Mouse (Mus musculus): ENCODE measurements around the gene Aff4. TPM values are rescaled to one million over a fixed set of nuclear protein-coding genes. Genes with fewer than 3 reads are reported as not detected.
A peak's percentile ranks its signal among the peaks of the same experiment; 100 is the strongest.
"Not testable (repeated sequence)": the region's sequence is repeated elsewhere in the genome, so short reads cannot be mapped to it uniquely, and the experiment has no call there.

Gene Aff4
- polyA plus RNA-seq, 1 experiment, result 0.13 TPM

DNA sequence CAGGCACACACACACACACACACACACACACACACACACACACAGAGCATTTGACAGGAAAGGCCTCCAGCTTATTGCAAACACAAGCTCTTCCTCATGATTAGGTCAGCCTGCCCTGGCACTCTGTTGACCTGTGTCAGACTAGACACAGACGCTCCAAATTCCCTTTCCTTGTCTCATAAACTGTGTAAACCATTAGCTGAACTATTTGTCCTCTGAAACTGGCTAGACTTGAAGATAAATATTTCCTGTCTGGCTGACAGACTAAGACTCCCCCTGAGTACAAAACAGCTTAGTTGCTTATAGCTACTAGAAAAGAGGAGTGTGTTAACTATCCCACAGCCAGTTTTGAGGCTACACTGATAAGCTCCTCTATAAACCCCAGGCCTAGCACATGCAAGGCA, 35.9 kb upstream of the Aff4 start:
- Histone ChIP-seq H3K9me3 (ENCODE audit: control insufficient read depth, low read length) (no peaks in the 10 kb centered on the region), H3K27me3 (ENCODE audit: control insufficient read depth) (peaks cover 12% of the 10 kb centered on the region), H3K4me1 (ENCODE audit: control insufficient read depth) (no peaks in the 10 kb centered on the region), H3K4me3 (replicated peaks) (no peak overlapping the region), H3K36me3 (ENCODE audit: control insufficient read depth) (no peaks in the 10 kb centered on the region)
- TF ChIP-seq TAL1 (IDR thresholded peaks at IDR 0.05; ENCODE audit: low read length), result no peak

DNA sequence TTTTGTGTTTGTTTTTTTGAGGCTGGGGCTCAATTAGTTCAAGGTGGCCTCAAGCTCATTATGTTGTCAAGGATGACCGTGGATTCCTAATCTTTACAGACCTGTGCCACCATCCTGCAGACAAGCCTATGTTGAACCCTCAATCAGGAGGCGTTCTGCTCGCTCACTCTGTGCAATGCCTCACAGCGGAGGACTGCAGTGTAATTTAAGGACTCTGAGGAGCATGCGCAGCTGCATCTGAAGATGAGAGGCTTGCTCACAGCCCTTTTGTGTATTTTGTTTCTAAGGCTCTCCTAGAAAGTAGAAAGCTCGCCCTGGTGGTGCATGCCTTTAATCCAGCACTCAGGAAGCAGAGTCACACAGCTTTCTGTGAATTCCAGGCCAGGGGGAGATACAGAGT, 33.6 kb upstream of the Aff4 start:
- no peak overlapping the region for H3K4me3 ChIP-seq (replicated peaks)
- peaks cover 8% of the 10 kb centered on the region for H3K27me3 ChIP-seq (ENCODE audit: control insufficient read depth)
- no peak for TF ChIP-seq TAL1 (IDR thresholded peaks at IDR 0.05; ENCODE audit: low read length)
- no peak for TF ChIP-seq GATA1 (IDR thresholded peaks at IDR 0.05; ENCODE audit: low read length)
- H3K4me1 ChIP-seq (ENCODE audit: control insufficient read depth), result peaks cover 1% of the 10 kb centered on the region; the same call in 1 of the 2 replicates
- H3K9me3 ChIP-seq (ENCODE audit: control insufficient read depth, low read length), result no peaks in the 10 kb centered on the region
- no peaks in the 10 kb centered on the region for H3K36me3 ChIP-seq (ENCODE audit: control insufficient read depth)

DNA sequence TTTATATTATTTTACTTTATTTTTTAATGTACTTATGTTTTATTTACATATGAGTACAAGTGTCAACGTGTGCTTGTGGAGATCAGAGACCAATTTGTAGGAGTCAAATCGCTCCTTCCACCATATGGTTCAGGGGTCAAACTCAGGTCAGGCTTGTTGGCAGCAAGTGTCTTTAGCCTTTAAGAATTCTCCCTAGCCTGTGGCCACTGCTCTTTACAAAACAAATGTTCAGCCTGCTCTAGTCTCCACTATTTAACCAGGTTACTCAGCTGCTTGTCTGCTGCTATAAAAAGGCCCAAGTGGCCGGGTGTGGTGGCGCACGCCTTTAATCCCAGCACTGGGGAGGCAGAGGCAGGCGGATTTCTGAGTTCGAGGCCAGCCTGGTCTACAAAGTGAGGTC, 32.6 kb upstream of the Aff4 start:
- Histone ChIP-seq H3K36me3 (ENCODE audit: control insufficient read depth) (no peaks in the 10 kb centered on the region), H3K4me3 (replicated peaks) (no peak overlapping the region), H3K27me3 (ENCODE audit: control insufficient read depth) (peaks cover 2% of the 10 kb centered on the region; the same call in 1 of the 2 replicates), H3K4me1 (ENCODE audit: control insufficient read depth) (peaks cover 1% of the 10 kb centered on the region; the same call in 1 of the 2 replicates), H3K9me3 (ENCODE audit: control insufficient read depth, low read length) (no peaks in the 10 kb centered on the region)
- TF ChIP-seq TAL1 (IDR thresholded peaks at IDR 0.05; ENCODE audit: low read length), result no peak

DNA sequence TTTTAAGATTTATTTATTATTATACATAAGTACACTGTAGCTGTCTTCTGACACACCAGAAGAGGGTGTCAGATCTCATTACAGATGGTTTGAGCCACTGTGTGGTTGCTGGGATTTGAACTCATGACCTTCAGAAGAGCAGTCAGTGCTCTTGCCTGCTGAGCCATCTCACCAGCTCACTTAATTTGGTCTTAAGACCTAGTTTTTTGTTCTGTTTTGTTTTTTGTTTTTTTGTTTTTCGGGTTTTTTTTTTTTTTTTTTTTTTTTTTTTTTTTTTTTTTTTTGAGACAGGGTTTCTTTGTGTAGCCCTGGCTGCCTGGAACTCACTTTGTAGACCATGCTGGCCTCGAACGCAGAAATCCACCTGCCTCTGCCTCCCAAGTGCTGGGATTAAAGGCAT, 32.1 kb upstream of the Aff4 start:
- not testable (repeated sequence) for H3K9me3 ChIP-seq (ENCODE audit: control insufficient read depth, low read length); H3K4me3 ChIP-seq (replicated peaks); H3K36me3 ChIP-seq (ENCODE audit: control insufficient read depth); H3K27me3 ChIP-seq (ENCODE audit: control insufficient read depth); H3K4me1 ChIP-seq (ENCODE audit: control insufficient read depth)

DNA sequence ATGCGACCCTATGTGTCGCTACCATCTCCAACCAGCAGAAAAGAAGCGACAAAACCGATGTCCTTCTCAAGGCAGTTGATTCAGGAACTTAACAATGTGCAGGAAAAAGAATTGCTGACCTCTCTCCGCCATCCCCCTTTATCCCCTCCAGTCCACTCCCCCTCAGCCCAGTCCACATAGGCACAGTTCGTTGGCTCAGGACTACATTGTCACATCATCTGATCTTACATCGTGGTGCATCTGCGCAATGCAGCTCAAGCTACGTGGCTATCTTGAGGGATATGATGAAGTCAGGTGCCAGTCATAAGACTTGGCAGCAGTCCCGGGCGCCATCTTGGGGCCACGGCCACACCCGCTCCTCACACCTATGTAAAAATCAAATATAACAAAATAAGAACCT, 30.8 kb upstream of the Aff4 start:
- H3K36me3 ChIP-seq (ENCODE audit: control insufficient read depth); H3K4me3 ChIP-seq (replicated peaks); H3K27me3 ChIP-seq (ENCODE audit: control insufficient read depth); H3K9me3 ChIP-seq (ENCODE audit: control insufficient read depth, low read length); H3K4me1 ChIP-seq (ENCODE audit: control insufficient read depth): not testable (repeated sequence)

DNA sequence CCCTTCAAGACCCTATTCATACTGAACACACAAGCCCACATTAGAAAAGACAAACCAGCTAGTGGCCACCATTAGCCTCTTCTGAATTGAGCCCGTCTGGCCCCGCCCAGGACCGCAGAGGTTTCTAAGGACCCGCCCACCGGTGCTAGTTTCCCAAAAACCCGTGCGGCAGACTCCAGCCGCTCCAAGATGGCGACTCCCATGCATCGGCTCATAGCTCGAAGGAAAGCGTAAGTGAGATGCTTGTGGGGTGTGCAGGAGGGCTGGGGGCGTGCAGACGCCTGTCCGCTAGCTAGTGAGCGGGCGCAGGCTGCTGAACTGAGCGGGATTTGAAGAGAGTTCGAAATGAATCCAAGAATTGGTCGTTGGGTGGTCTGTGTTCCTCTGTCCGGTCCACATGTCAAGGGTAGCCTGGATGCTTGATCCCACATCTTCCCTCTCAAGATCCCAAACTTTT, 26.1 kb upstream of the Aff4 start, which contains the start of gene Zcchc10:
Gene Zcchc10 (plus strand): TSS at position 168 of the 457 bp plus-strand sequence.
- H3K27me3 ChIP-seq (ENCODE audit: control insufficient read depth), result no peaks in the 10 kb centered on the region
- peak within 1 kb of the TSS; percentile 78 for H3K4me3 ChIP-seq (replicated peaks)
- H3K9me3 ChIP-seq (ENCODE audit: control insufficient read depth, low read length), result no peaks in the 10 kb centered on the region
- peaks cover 26% of the 10 kb centered on the region for H3K36me3 ChIP-seq (ENCODE audit: control insufficient read depth)
- H3K4me1 ChIP-seq (ENCODE audit: control insufficient read depth), result peaks cover 24% of the 10 kb centered on the region
- TF ChIP-seq GATA1 (IDR thresholded peaks at IDR 0.05; ENCODE audit: low read length), result no peak
- TF ChIP-seq TAL1 (IDR thresholded peaks at IDR 0.05; ENCODE audit: low read length), result no peak

DNA sequence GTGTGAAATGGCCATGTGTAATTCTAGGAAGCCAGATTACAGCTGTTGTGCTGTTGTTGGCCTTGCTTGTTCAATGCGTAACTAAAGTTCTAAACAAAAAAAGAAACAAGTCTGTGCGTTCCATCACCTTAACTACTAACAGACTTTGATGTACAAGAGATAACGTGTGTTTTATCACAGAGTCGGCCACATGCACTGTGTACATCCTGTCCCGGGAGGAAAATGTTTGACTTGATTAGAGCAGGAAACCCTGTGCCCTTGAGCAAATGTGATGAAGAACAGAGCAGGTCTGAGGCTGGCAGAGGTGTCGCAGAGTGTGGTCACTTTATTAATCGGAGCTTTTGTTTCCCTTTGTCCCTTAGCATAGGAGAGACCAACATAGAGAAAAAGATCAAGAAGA, 20.3 kb upstream of the Aff4 start:
- no peaks in the 10 kb centered on the region for H3K27me3 ChIP-seq (ENCODE audit: control insufficient read depth)
- H3K4me1 ChIP-seq (ENCODE audit: control insufficient read depth), result peaks cover 12% of the 10 kb centered on the region
- peaks cover 64% of the 10 kb centered on the region for H3K36me3 ChIP-seq (ENCODE audit: control insufficient read depth)
- H3K9me3 ChIP-seq (ENCODE audit: control insufficient read depth, low read length), result no peaks in the 10 kb centered on the region
- TF ChIP-seq TAL1 (IDR thresholded peaks at IDR 0.05; ENCODE audit: low read length), result no peak
- no peak for TF ChIP-seq GATA1 (IDR thresholded peaks at IDR 0.05; ENCODE audit: low read length)
- no peak overlapping the region for H3K4me3 ChIP-seq (replicated peaks)

DNA sequence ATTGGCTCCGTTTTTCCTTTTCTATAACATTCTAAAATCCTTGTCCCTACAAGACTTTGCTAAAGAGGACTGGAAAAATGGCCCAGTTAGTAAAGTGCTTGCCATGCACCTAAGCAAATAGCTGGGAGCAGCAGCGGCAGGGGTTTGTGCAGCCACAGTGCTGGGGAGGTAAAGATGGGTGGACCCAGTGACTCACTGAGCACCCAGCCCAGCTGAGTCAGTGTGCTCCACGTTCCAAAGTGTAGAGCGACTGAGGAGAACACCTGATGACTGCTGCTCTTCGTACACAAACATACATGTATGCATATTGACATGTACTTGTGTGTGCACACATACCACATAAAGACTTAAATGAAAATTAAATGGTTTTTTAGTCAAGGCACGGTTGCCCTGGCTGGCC, 19.5 kb upstream of the Aff4 start:
- Histone ChIP-seq H3K4me1 (ENCODE audit: control insufficient read depth) (peaks cover 7% of the 10 kb centered on the region), H3K4me3 (replicated peaks) (no peak overlapping the region), H3K27me3 (ENCODE audit: control insufficient read depth) (no peaks in the 10 kb centered on the region), H3K9me3 (ENCODE audit: control insufficient read depth, low read length) (no peaks in the 10 kb centered on the region), H3K36me3 (ENCODE audit: control insufficient read depth) (peaks cover 64% of the 10 kb centered on the region)
- no peak for TF ChIP-seq TAL1 (IDR thresholded peaks at IDR 0.05; ENCODE audit: low read length)
- no peak for TF ChIP-seq GATA1 (IDR thresholded peaks at IDR 0.05; ENCODE audit: low read length)

DNA sequence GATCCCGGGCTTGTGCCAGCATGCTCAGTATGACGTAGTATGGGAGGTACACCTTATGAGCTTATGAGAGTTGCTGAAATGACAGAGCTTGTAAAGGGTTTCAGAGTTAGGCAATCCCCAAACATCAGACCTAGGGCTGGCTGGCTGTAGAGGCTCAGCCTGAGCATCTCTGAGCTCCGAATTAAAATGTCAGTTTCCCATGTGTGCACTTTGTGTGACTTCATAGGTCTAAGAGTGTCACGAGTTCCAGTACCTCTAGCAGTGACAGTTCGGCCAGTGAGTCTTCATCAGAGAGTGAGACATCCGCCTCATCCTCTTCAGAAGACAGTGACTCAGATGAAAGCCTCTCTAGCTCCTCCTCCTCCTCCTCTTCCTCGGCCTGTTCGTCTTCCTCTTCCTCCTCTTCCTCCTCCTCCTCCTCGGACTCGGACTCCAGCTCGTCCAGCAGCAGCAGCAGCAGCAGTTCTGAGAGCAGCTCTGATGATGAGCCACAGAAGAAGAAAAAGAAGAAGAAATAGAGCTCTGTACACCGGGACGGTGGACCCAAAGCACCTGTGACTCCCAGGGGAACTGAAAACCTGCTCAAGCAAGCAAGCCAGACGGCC, 18.5 kb upstream of the Aff4 start:
- no peaks in the 10 kb centered on the region for H3K27me3 ChIP-seq (ENCODE audit: control insufficient read depth)
- no peaks in the 10 kb centered on the region for H3K9me3 ChIP-seq (ENCODE audit: control insufficient read depth, low read length)
- no peak for TF ChIP-seq TAL1 (IDR thresholded peaks at IDR 0.05; ENCODE audit: low read length)
- no peak for TF ChIP-seq GATA1 (IDR thresholded peaks at IDR 0.05; ENCODE audit: low read length)
- no peak overlapping the region for H3K4me3 ChIP-seq (replicated peaks)
- H3K36me3 ChIP-seq (ENCODE audit: control insufficient read depth), result peaks cover 60% of the 10 kb centered on the region
- peaks cover 7% of the 10 kb centered on the region for H3K4me1 ChIP-seq (ENCODE audit: control insufficient read depth)

DNA sequence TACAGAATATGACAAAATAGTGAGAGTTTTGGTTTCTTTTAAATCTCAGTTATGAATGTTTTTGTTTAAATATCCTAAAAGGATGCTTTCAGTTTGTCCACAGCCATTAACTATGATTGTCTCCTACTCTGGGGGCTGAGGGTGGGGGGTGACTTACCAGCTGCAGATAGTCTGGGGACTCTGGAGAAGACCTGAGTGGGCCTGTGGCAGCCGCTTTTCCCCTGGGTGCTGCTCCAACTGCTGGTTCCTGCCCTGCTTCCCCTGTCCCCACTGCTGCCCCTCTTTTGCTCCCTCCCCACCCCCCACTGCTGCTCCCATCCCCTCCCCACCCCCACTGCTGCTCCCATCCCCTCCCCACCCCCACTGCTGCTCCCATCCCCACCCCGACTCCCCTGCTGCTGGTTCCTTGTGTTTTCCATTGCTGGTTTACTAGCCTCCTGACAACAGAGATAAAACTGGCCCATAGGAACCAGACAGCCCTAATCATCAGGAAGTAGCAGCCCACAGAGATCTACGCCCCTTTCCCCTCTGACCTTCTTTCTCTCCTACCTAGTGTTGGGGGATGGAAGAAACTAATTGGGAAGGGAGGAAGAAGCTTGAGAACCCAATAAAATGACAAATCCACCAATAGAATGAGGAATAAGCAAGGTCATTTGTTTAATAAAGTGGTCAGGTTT, 15.0 kb upstream of the Aff4 start:
- H3K36me3 ChIP-seq (ENCODE audit: control insufficient read depth), result peaks cover 30% of the 10 kb centered on the region
- peaks cover 5% of the 10 kb centered on the region for H3K4me1 ChIP-seq (ENCODE audit: control insufficient read depth)
- TF ChIP-seq TAL1 (IDR thresholded peaks at IDR 0.05; ENCODE audit: low read length) (no peak), GATA1 (IDR thresholded peaks at IDR 0.05; ENCODE audit: low read length) (no peak)
- H3K27me3 ChIP-seq (ENCODE audit: control insufficient read depth), result no peaks in the 10 kb centered on the region
- no peaks in the 10 kb centered on the region for H3K9me3 ChIP-seq (ENCODE audit: control insufficient read depth, low read length)
- H3K4me3 ChIP-seq (replicated peaks), result no peak overlapping the region

Data from erythroblast, embryonic 14.5 days (primary cell).